ENCODE assay signal across 8 mouse cellular contexts in genomic region chr2:11535412-11535928, GRCm38 (mm10). TPM values are rescaled to one million over a fixed set of nuclear protein-coding genes. Genes with fewer than 3 reads are reported as not detected.
DNase-seq lines count a peak whose midpoint lies in the region; ATAC-seq and TF ChIP-seq lines count a peak whose summit lies in the region.

No protein-coding gene starts in this region.

- H3K79me2 ChIP-seq in CH12.LX (replicated peaks; ENCODE audit: control insufficient read depth, extremely low read depth, insufficient read depth, poor library complexity, severe bottlenecking): no peaks in the 10 kb centered on the region

- no peak for DNase-seq in CH12.LX (ENCODE audit: extremely low read depth)
- peak; percentile 75 for DNase-seq in c-Kit-positive CD71-positive TER-119-negative erythroid progenitor cells, embryonic 14.5 days (ENCODE audit: low read depth)
- peak; percentile 93 for DNase-seq in forebrain, embryonic 11.5 days (ENCODE audit: low spot score)
- DNase-seq in kidney, postnatal 14 days: peak; percentile 98
- peak; percentile 56 for DNase-seq in naive thymus-derived CD4-positive, alpha-beta T cell, adult 2 months (ENCODE audit: low read depth)
- peak; percentile 85 for DNase-seq in splenic B cell, adult 2 months (ENCODE audit: low read depth, low spot score)

- no peaks in the 10 kb centered on the region for H3K9me3 ChIP-seq in CH12.LX (replicated peaks; ENCODE audit: low read length)
- no peaks in the 10 kb centered on the region for H3K9me3 ChIP-seq in forebrain, embryonic 11.5 days (ENCODE audit: control insufficient read depth, low read length)
- no peaks in the 10 kb centered on the region for H3K9me3 ChIP-seq in heart, embryonic 15.5 days (replicated peaks)
- no peaks in the 10 kb centered on the region for H3K9me3 ChIP-seq in liver, embryonic 12.5 days (replicated peaks)

- H3K4me1 ChIP-seq in CH12.LX (ENCODE audit: control insufficient read depth in 1 of 2, insufficient read depth in 2 of 2): peaks cover 4 to 19% of the 10 kb centered on the region in 2 experiments
- no peaks in the 10 kb centered on the region for H3K4me1 ChIP-seq in forebrain, embryonic 11.5 days (replicated peaks; ENCODE audit: control insufficient read depth, insufficient read depth, low read length)
- H3K4me1 ChIP-seq in heart, embryonic 15.5 days (replicated peaks): 0 out of 2 replicates have a peak, but pooled peaks cover 6% of the 10 kb centered on the region
- H3K4me1 ChIP-seq in liver, embryonic 12.5 days: peaks cover 18% of the 10 kb centered on the region

- in situ Hi-C loops in CH12.LX (cut with MboI; ENCODE audit: low pct_ligation_motif_present, low pct_unique_long_range_greater_than_20kb, low sequenced_read_pairs): no loop called here

- H3K36me3 ChIP-seq in CH12.LX (replicated peaks in 1 of 2; ENCODE audit: control insufficient read depth in 1 of 2, insufficient read depth in 1 of 2, low read length in 1 of 2): peaks cover 0 to 39% of the 10 kb centered on the region in 2 experiments
- no peaks in the 10 kb centered on the region for H3K36me3 ChIP-seq in forebrain, embryonic 11.5 days (ENCODE audit: control insufficient read depth, insufficient read depth, low read length)
- H3K36me3 ChIP-seq in heart, embryonic 15.5 days: no peaks in the 10 kb centered on the region
- no peaks in the 10 kb centered on the region for H3K36me3 ChIP-seq in liver, embryonic 12.5 days
- H3K36me3 ChIP-seq in splenic B cell, adult 2 months (ENCODE audit: control insufficient read depth, insufficient read depth, low read length, poor library complexity, severe bottlenecking): no peaks in the 10 kb centered on the region

- no peak for TF ChIP-seq CTCF in CH12.LX (conservative IDR thresholded peaks at IDR 0.05 in 1 of 2, IDR thresholded peaks at IDR 0.05 in 1 of 2; ENCODE audit: low read depth in 2 of 2, low read length in 2 of 2)

- H3K27me3 ChIP-seq in CH12.LX (replicated peaks): no peaks in the 10 kb centered on the region
- H3K27me3 ChIP-seq in forebrain, embryonic 11.5 days (ENCODE audit: control insufficient read depth, insufficient read depth, low read length): peaks cover 2% of the 10 kb centered on the region; the same call in 1 of the 2 replicates
- H3K27me3 ChIP-seq in heart, embryonic 15.5 days: no peaks in the 10 kb centered on the region; the same call in 1 of the 2 replicates
- H3K27me3 ChIP-seq in liver, embryonic 12.5 days (replicated peaks): no peaks in the 10 kb centered on the region
- no peaks in the 10 kb centered on the region for H3K27me3 ChIP-seq in splenic B cell, adult 2 months (ENCODE audit: control insufficient read depth, insufficient read depth, low read length, poor library complexity, severe bottlenecking)

- H3K27ac ChIP-seq in CH12.LX (ENCODE audit: insufficient read depth, low read depth): no peak overlapping the region
- H3K27ac ChIP-seq in forebrain, embryonic 11.5 days (ENCODE audit: low read depth, low read length): no peak overlapping the region
- H3K27ac ChIP-seq in heart, embryonic 15.5 days: peak overlapping the region; percentile 56
- no peak overlapping the region for H3K27ac ChIP-seq in liver, embryonic 12.5 days

- TF ChIP-seq RAD21 in CH12.LX (IDR thresholded peaks at IDR 0.05; ENCODE audit: low read depth, low read length): no peak

- dilution Hi-C loops in CH12.LX (cut with MboI; ENCODE audit: extremely low pct_ligation_motif_present, extremely low pct_unique_long_range_greater_than_20kb, low sequenced_read_pairs): no loop called here

- H3K4me3 ChIP-seq in CH12.LX (replicated peaks in 1 of 3; ENCODE audit: low read depth in 2 of 3, low read length in 2 of 3, poor library complexity in 1 of 3): peak overlapping the region in 2 of 3 experiments; percentile 30 to 46
- H3K4me3 ChIP-seq in forebrain, embryonic 11.5 days (ENCODE audit: low read depth, low read length): peak overlapping the region; percentile 36
- H3K4me3 ChIP-seq in heart, embryonic 15.5 days: peak overlapping the region; percentile 52
- peak overlapping the region; percentile 54 for H3K4me3 ChIP-seq in liver, embryonic 12.5 days

- under 1% methylated on average over 31 of the region's 32 CpGs for WGBS in forebrain, embryonic 11.5 days
- under 1% methylated on average over 32 of the region's 32 CpGs for WGBS in heart, embryonic 15.5 days
- 1% methylated on average over 32 of the region's 32 CpGs for WGBS in liver, embryonic 12.5 days (ENCODE audit: insufficient replicate concordance)

- TF ChIP-seq POLR2A in CH12.LX (IDR thresholded peaks at IDR 0.05; ENCODE audit: low read depth, low read length): peak; percentile 51; the same call in 1 of the 2 replicates

- ATAC-seq in forebrain, embryonic 11.5 days (replicated peaks; ENCODE audit: low FRiP score): peak; percentile 99
- peak; percentile 99 for ATAC-seq in heart, embryonic 15.5 days (replicated peaks; ENCODE audit: insufficient number of reproducible peaks, insufficient read depth, low FRiP score, low read depth)
- ATAC-seq in liver, embryonic 12.5 days: peak; percentile 96

- 0 out of 2 replicates have a peak overlapping the region, but pooled peaks have one; percentile 2 for H3K9ac ChIP-seq in CH12.LX (ENCODE audit: insufficient read depth, low read depth)
- peak overlapping the region; percentile 55 for H3K9ac ChIP-seq in forebrain, embryonic 11.5 days (ENCODE audit: low read length)
- H3K9ac ChIP-seq in heart, embryonic 15.5 days: peak overlapping the region; percentile 56
- peak overlapping the region; percentile 63 for H3K9ac ChIP-seq in liver, embryonic 12.5 days

- H3K4me2 ChIP-seq in CH12.LX (ENCODE audit: insufficient read depth, low read depth, poor library complexity, severe bottlenecking): peak overlapping the region; percentile 57
- peak overlapping the region; percentile 75 for H3K4me2 ChIP-seq in forebrain, embryonic 11.5 days (ENCODE audit: low read depth, low read length, severe bottlenecking)
- H3K4me2 ChIP-seq in heart, embryonic 15.5 days: peak overlapping the region; percentile 94
- H3K4me2 ChIP-seq in liver, embryonic 12.5 days: peak overlapping the region; percentile 81

- no peak for TF ChIP-seq EP300 in CH12.LX (IDR thresholded peaks at IDR 0.05; ENCODE audit: low read length)

TF ChIP-seq in CH12.LX, 34 proteins besides CTCF, POLR2A, EP300 and RAD21:
- TF ChIP-seq SIN3A (IDR thresholded peaks at IDR 0.05; ENCODE audit: low read length) (peak; percentile 61), IRF4 (IDR thresholded peaks at IDR 0.05; ENCODE audit: low read depth, low read length) (peak; percentile 73), ETS1 (conservative IDR thresholded peaks at IDR 0.05; ENCODE audit: low read depth, low read length) (peak; percentile 49; the same call in 1 of the 2 replicates), RCOR1 (conservative IDR thresholded peaks at IDR 0.05; ENCODE audit: low read depth, low read length) (no peak), NELFE (IDR thresholded peaks at IDR 0.05; ENCODE audit: low read depth, low read length) (0 out of 2 replicates have a peak, but pooled peaks have one; percentile 16), USF2 (conservative IDR thresholded peaks at IDR 0.05; ENCODE audit: low read depth, low read length) (no peak), MAX (IDR thresholded peaks at IDR 0.05; ENCODE audit: low read length) (peak; percentile 86), BHLHE40 (IDR thresholded peaks at IDR 0.05; ENCODE audit: low read depth, low read length) (peak; percentile 100), TCF12 (IDR thresholded peaks at IDR 0.05; ENCODE audit: low read depth, low read length) (peak; percentile 69; the same call in 1 of the 2 replicates), MEF2A (IDR thresholded peaks at IDR 0.05; ENCODE audit: borderline replicate concordance, low read depth, low read length) (0 out of 2 replicates have a peak, but pooled peaks have one; percentile 12), JUN (IDR thresholded peaks at IDR 0.05; ENCODE audit: insufficient read depth, low read depth, low read length) (no peak), ELF1 (IDR thresholded peaks at IDR 0.05; ENCODE audit: low read depth, low read length) (peak; percentile 53), ZMIZ1 (IDR thresholded peaks at IDR 0.05; ENCODE audit: low read depth, low read length) (no peak), USF1 (IDR thresholded peaks at IDR 0.05; ENCODE audit: low read depth, low read length) (peak; percentile 26; the same call in 1 of the 2 replicates), SMC3 (IDR thresholded peaks at IDR 0.05; ENCODE audit: low read depth, low read length) (no peak), MXI1 (IDR thresholded peaks at IDR 0.05; ENCODE audit: low read depth, low read length) (peak; percentile 96), CHD1 (IDR thresholded peaks at IDR 0.05; ENCODE audit: low read depth, low read length) (no peak), NRF1 (IDR thresholded peaks at IDR 0.05; ENCODE audit: low read depth, low read length) (peak; percentile 62; the same call in 1 of the 2 replicates), MYC (IDR thresholded peaks at IDR 0.05; ENCODE audit: low read depth, low read length) (peak; percentile 71; the same call in 1 of the 2 replicates), E2F4 (IDR thresholded peaks at IDR 0.05; ENCODE audit: insufficient replicate concordance, low read depth, low read length) (no peak)

RNA-seq across cellular contexts. Expression of gene Pfkfb3, which starts 18.4 kb away (rescaled TPM):
- total RNA-seq in CH12.LX (2012; rRNA removed) (6.5 and 7.6 TPM in 2 replicates), CH12.LX (2014; rRNA removed) (4.9 and 6.7 TPM in 2 replicates)
- polyA plus RNA-seq in CH12.LX (2012; ENCODE audit: insufficient read length, low read depth): 17.2 and 18.3 TPM in 2 replicates
- polyA plus RNA-seq in forebrain, embryonic 11.5 days (2014; fragmentation: Nextera tagmentation; extraction: Ambion mirVana): 14.1 and 18.4 TPM in 2 replicates
- 9.8 and 14.6 TPM in 2 replicates for polyA plus RNA-seq in heart, embryonic 15.5 days (2015; fragmentation: Nextera tagmentation; extraction: Ambion mirVana)
- polyA plus RNA-seq in liver, embryonic 12.5 days (2016; fragmentation: Nextera tagmentation; extraction: Ambion mirVana): 10.3 and 11.7 TPM in 2 replicates

Comparison
In these comparisons a context has a peak if more than half of its experiments do, and no peak if none do; other contexts are left out.
1. H3K9ac ChIP-seq: peak in every context shown above with its lines; median percentile 63 in liver, embryonic 12.5 days; 56 in heart, embryonic 15.5 days; 55 in forebrain, embryonic 11.5 days; 2 in CH12.LX.